Mouse (Mus musculus) right cerebral cortex, postnatal 36 days (tissue): ENCODE results near the gene Psph.
"Not testable (repeated sequence)": the region's sequence is repeated elsewhere in the genome, so short reads cannot be mapped to it uniquely, and the experiment has no call there.

Experiments used
- DNase-seq, 2 experiments: peaks; one replicate each; pipeline ENCODE4 v3.0.0; 2022; ENCODE audit warnings: low spot score in 2 of 2, mixed read lengths in 1 of 2

The Psph gene

GRCm38 (mm10) chr5:129786818-129787790 is at the start of gene Psph:
Psph (minus strand) TSS chr5:129787449.
- DNase-seq, result peak; percentile 97 to 98

- not testable (repeated sequence) for DNase-seq
These were observed 3.3 kb upstream of the Psph start for GRCm38 (mm10) chr5:129790591-129790990.

GRCm38 (mm10) chr5:129787818-129788593 is 757 bp upstream of the Psph start:
- DNase-seq, result no peak

- no peak for DNase-seq
These were observed 1.1 kb downstream of the Psph start for GRCm38 (mm10) chr5:129786161-129786560.

GRCm38 (mm10) chr5:129785235-129785870 is 1.9 kb downstream of the Psph start:
- no peak for DNase-seq

- DNase-seq, result no peak
These were observed 5.0 kb downstream of the Psph start for GRCm38 (mm10) chr5:129782211-129782610.

- DNase-seq, result no peak
These were observed 7.1 kb downstream of the Psph start for GRCm38 (mm10) chr5:129780131-129780530.

GRCm38 (mm10) chr5:129778996-129779716 is 8.1 kb downstream of the Psph start:
- DNase-seq, result peak; percentile 66 to 71

- DNase-seq, result no peak
These were observed 8.8 kb downstream of the Psph start for GRCm38 (mm10) chr5:129778348-129778995.

- no peak for DNase-seq
These were observed 12.6 kb downstream of the Psph start for GRCm38 (mm10) chr5:129774661-129775060.

GRCm38 (mm10) chr5:129773330-129773729 is 13.9 kb downstream of the Psph start:
- not testable (repeated sequence) for DNase-seq

GRCm38 (mm10) chr5:129772433-129772832 is 14.8 kb downstream of the Psph start:
- no peak for DNase-seq

- DNase-seq, result no peak
These were observed 16.6 kb downstream of the Psph start for GRCm38 (mm10) chr5:129770443-129771355.

GRCm38 (mm10) chr5:129761865-129762540 is 25.2 kb downstream of the Psph start:
- DNase-seq, result peak; percentile 19 to 37

GRCm38 (mm10) chr5:129759929-129760480 is 27.2 kb downstream of the Psph start:
- DNase-seq, result no peak

- DNase-seq, result no peak
These were observed 30.4 kb downstream of the Psph start for GRCm38 (mm10) chr5:129756886-129757285.

GRCm38 (mm10) chr5:129744050-129744449 is 43.2 kb downstream of the Psph start:
- DNase-seq, result no peak

- DNase-seq, result no peak
These were observed 44.3 kb downstream of the Psph start for GRCm38 (mm10) chr5:129742903-129743488.
